Mouse (Mus musculus) adrenal gland, postnatal 36 days (tissue): ENCODE measurements at regions not wholly inside any gene's neighbourhood (a gene's known extent, or its start where the extent isn't known, plus 50 kb on each side); places are given as distances from the start of the nearest gene placed in this dataset.

Source experiments
- DNase-seq, 2 experiments: peaks; one replicate each; pipeline ENCODE4 v3.0.0; 2021; ENCODE audit warnings: mixed read lengths in 1 of 2

DNA sequence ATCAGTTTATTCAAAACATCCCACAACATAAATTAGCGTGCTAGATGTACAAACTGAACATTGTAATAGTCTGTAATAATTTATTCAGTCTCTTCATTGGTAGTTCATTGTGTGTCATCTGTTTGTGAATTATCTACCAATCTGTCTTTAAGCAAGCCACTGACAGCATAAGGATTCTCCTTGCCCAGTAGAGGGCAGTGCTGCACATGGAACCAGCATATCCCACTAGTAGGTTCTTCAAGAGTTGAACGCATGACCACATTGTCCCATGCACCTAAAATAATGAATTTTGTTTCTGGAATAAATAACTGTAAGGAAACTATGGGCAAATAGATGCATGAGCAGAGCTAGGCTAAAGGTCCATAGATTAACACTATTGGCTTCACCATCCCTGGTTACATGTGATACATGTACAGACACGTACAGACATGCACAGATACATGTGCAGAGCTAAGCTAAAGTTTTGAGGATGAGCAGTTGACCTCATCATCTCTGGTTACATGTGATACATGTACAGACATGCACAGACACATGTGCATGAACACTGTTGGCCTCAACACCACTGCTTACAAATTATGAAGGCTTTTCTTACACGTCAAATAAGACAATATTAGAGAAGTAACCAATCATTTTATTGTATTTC lies 143.0 kb upstream of the Ctnnd2 start:
- DNase-seq: peak; percentile 41 to 57

DNA sequence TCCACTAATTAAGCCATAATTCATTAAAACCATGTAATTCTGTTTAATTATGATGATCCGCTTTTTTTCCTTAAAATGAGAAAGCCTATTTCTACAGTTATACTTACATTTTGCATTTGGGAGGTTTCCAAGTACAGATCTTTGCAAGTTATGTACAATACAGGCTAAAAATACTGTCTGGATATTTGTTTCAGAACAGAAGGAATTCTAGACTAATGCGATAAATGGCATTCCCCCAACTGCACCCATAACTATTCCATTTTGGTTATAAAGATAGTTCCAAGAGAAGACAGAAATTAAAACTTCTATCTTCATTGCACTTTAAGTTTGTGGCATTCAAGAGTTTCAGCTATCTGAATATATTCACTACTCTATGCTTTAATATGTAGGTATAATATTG lies 137.0 kb upstream of the Ctnnd2 start:
- no peak for DNase-seq

DNA sequence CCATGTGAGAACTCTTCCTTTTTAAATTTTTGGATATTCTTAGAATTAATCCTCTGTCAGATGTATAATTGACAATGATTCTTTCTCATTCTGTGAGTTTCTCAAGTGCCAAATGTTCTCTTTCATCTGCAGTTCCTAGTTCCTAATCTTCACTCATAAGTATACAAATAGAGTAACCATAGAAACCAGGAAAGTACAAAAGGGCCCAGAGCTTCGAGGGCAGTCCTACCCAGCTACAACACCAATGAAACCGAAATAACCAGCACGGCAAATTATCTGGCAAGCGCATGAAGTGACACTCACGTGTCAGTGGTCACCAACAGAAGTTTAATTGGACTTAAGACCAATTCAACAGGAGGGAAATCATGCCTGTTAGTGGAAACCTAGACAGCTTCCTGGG lies 121.5 kb upstream of the Ctnnd2 start:
- no peak for DNase-seq

DNA sequence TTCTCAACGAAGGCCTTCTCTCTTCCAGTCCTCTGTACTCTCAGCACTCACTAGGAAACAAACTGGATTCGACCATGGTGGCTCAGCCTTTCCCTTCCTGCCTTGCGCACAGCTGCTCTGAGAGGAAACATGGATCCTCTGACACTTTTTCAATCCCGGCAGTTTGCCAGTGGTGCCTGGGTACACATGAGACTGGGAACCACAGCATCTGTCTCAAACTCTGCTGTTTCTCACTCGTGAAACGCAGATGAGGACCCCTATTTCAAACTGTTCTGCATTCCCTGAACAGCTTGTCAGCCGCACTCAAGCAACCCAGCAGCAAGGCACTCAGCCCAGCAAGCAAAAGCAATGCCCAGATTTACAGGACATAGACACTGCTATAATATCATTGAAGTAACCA lies 112.6 kb upstream of the Ctnnd2 start:
- no peak for DNase-seq

DNA sequence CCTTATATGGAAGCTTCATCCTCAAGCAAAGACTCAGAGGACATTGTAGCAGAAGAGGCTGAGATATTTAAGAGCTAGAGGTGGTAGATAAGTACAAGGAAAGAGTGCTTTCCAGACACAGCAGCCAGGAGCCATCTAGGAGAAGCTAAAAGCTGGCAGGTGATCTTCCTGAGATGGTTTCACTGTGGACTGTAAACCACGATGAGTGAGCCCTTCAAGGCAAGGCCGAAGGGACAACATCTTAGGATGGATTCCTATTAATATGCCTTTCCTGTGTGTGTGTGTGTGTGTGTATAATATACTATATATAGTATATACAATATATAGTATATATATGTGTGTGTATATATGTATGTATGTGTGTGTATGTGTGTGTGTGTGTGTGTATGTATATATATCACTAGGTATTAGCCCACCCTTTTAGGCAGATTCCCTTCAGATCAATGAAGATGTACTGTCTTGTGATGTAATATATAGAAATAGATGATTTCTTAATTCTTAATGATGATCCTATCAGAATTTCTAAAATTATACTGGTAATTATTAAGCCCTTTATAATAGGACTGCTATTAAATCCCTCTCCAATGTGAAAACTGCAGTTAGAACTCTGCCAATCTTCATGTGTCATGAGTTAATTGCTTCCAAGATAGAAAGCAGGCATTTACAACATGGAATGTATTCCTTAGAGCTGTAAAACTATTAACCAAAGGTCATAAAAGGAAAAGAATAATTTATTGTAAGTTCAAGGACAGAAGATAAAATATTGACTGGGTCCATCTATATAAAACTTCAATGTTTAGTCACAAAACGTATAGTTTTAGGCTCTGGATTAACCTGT lies 111.7 kb upstream of the Ctnnd2 start:
- no peak for DNase-seq

DNA sequence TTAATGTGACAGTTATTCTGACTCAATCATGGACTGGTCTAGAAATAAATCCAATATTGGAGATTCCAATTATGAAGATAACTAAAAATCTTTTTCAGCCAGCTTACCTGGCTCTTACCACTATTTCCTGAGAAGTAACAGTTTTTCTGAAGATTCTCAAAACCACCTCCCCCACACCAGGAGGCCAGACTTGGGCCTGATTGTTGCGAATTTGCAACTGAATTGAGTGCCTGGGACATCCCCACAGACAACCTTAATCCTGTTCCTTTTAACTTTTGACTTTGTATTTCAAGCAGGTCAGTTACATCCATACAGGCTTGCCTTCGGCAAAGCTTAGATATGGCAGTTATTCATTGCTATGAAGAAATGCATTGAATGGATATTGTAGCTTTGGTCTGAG lies 100.7 kb upstream of the Ctnnd2 start:
- no peak for DNase-seq

DNA sequence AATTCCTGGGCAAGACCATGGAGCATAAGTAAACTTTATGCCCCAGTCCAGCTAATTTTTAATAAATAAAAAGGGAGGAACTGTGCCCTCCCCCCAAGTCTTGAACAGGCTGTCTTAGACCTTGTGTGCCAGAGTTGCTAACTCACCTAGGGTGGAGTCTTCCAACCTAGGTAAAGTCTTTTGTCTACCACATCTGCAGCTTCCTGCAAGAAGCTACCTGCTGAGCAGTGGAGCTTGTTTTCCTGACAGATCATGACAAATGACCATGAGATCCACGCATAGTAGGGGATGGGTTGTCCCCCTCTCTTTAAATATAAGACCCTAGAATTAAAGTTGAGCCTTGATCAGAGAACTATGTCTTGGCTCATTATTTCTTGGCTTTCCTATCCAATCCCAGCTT lies 100.1 kb upstream of the Ctnnd2 start:
- DNase-seq: no peak

DNA sequence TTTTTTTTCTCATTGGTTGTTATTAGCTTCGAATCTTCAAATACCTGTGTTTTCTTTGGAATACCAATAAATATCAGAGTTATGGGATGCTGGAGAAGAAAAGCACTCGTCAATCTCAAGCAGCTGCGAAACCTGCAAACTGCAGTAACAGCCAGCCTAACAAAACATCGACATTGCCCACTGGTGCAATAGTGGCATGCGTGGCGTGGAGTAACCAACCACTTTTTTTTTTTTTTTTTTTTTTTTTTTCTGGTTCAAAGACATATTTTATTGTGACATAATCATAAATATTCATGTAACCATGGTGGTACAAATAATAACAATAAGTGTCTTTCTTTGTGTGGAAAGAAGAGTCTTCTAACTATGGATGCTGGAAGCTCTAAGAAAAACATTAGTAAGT lies 85.3 kb upstream of the Ctnnd2 start:
- DNase-seq: no peak

DNA sequence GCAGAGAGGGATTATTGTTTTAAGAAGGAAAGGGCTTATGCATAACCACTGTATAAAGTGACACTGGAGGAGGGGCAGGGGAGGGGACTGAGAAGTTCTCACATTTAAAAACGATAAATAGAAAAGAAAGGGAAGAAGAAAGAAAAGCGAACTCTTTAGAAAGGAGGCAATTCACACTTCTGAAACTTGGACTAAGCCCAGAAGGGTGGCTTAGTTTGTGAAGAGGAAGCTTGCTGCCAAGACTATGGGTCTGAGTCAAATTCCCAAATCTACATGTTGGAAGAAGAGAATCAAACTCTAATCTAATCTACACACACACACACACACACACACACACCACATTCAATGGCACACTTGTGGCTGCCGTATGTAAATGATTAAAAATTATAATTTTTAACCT lies 50.3 kb upstream of the Ctnnd2 start:
- DNase-seq: no peak
